Mouse (Mus musculus): ENCODE results near the gene Macrod1.

DNA sequence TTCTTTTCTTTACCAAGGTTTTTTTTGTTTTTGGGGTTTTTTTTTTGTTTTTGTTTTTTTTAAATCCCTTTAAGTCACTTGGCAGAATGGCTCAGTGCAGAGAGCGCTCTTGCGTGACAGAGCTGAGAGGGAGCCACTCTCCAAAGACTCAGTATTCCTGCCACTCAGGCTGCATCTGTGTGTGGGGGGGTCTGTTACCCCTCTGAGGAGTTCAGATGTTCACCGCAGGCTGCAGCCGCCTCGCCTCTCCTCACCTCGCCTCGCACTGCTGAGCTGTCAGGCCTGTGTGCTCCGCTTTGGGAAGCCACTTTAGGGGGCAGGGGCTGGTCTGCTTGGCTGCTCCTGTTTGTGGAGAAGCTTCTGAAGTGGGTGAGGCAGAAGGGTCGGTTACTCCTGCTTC is 48.9 kb downstream of the Macrod1 start, which contains the start of gene Flrt1:
- TF ChIP-seq CTCF (IDR thresholded peaks at IDR 0.05; ENCODE audit: insufficient read depth, low read length) (no peak), POLR2A (IDR thresholded peaks at IDR 0.05; ENCODE audit: borderline replicate concordance, extremely low read depth, low read depth, low read length) (no peak)

All from lung, adult 2 months (tissue).